Mouse (Mus musculus): ENCODE data around the gene Kcnq4.

DNA sequence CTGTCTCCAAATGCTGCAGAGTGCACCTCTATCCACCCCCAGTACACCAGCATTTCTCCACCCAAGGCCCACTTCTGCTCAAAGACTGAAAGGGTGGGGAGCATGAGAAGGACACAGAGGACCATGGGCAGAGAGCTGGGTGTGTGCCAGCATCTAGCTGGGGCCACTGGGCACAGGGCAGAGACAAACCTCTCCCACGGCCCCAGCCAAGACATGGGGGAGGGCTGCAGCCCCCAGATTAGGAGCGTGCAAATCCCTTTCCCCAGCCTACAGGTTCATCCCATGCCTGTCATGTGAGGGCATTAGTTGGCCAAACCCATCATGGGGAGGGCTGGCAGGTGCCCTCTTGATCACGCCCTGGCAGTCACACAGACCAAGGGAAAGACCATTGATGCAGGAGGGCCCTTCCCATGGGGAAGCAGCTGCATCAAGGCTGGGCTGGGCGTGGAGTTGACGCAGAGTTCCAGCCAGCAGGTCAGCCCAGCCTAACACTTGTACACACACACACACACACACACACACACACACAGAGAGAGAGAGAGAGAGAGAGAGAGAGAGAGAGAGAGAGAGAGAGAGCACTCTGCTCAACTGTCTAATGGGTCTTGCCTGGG is 14.3 kb downstream of the Kcnq4 start:
- TF ChIP-seq POLR2A (IDR thresholded peaks at IDR 0.05; ENCODE audit: extremely low read depth, insufficient read depth, low read length) = no peak
- no peak for TF ChIP-seq CTCF (IDR thresholded peaks at IDR 0.05; ENCODE audit: extremely low read depth, insufficient read depth, low read length)
